Comparison of ENCODE assay signal across 8 mouse cellular contexts in genomic region chr2:104743160-104743559, GRCm38 (mm10). TPM values are rescaled to one million over a fixed set of nuclear protein-coding genes. Genes with fewer than 3 reads are reported as not detected.
DNase-seq lines count a peak whose midpoint lies in the region; ATAC-seq and TF ChIP-seq lines count a peak whose summit lies in the region.

No protein-coding gene starts in this region.

- peak overlapping the region; percentile 97 for H3K9ac ChIP-seq in MEL (ENCODE audit: control insufficient read depth, low read depth, low read length, poor library complexity, severe bottlenecking)
- no peak overlapping the region for H3K9ac ChIP-seq in embryonic facial prominence, embryonic 11.5 days (replicated peaks; ENCODE audit: low read length)
- H3K9ac ChIP-seq in hindbrain, postnatal 0 days (replicated peaks; ENCODE audit: low read length), result no peak overlapping the region
- H3K9ac ChIP-seq in liver, embryonic 15.5 days, result no peak overlapping the region

- peak overlapping the region; percentile 91 to 97 for H3K4me3 ChIP-seq in MEL (ENCODE audit: control insufficient read depth in 1 of 2, insufficient read depth in 1 of 2, low read depth in 2 of 2, low read length in 2 of 2)
- H3K4me3 ChIP-seq in embryonic facial prominence, embryonic 11.5 days (ENCODE audit: low read depth, low read length), result peak overlapping the region; percentile 70
- H3K4me3 ChIP-seq in hindbrain, postnatal 0 days (ENCODE audit: low read length), result peak overlapping the region; percentile 78
- H3K4me3 ChIP-seq in liver, embryonic 15.5 days (replicated peaks), result peak overlapping the region; percentile 63; the same call in 1 of the 2 replicates
- H3K4me3 ChIP-seq in small intestine, adult 2 months (ENCODE audit: low read depth, low read length), result peak overlapping the region; percentile 93

- TF ChIP-seq POLR2A in MEL (IDR thresholded peaks at IDR 0.05; ENCODE audit: control insufficient read depth in 1 of 2, insufficient read depth in 1 of 2, low read depth in 1 of 2, low read length in 2 of 2, poor library complexity in 1 of 2), result no peak
- TF ChIP-seq POLR2A in small intestine, adult 2 months (IDR thresholded peaks at IDR 0.05; ENCODE audit: low read depth, low read length), result no peak

- TF ChIP-seq EP300 in MEL (IDR thresholded peaks at IDR 0.05; ENCODE audit: low read depth in 1 of 2, low read length in 2 of 2), result no peak

- H3K27ac ChIP-seq in MEL (ENCODE audit: control insufficient read depth, low read depth, low read length), result no peak overlapping the region
- H3K27ac ChIP-seq in embryonic facial prominence, embryonic 11.5 days (replicated peaks; ENCODE audit: low read depth, low read length), result no peak overlapping the region
- H3K27ac ChIP-seq in hindbrain, postnatal 0 days, result no peak overlapping the region
- H3K27ac ChIP-seq in liver, embryonic 15.5 days (replicated peaks), result peak overlapping the region; percentile 64; the same call in 1 of the 2 replicates
- peak overlapping the region; percentile 97 for H3K27ac ChIP-seq in small intestine, adult 2 months (ENCODE audit: insufficient read depth, low read depth, low read length)

- peaks cover 0 to 7% of the 10 kb centered on the region in 2 experiments; a peak in 2 of 4 replicates for H3K36me3 ChIP-seq in MEL (ENCODE audit: control insufficient read depth in 1 of 2, insufficient read depth in 2 of 2, low read length in 2 of 2)
- H3K36me3 ChIP-seq in embryonic facial prominence, embryonic 11.5 days (replicated peaks; ENCODE audit: control insufficient read depth, insufficient read depth, low read depth, low read length), result no peaks in the 10 kb centered on the region
- no peaks in the 10 kb centered on the region for H3K36me3 ChIP-seq in hindbrain, postnatal 0 days (ENCODE audit: insufficient read depth, low read length)
- H3K36me3 ChIP-seq in liver, embryonic 15.5 days (replicated peaks), result no peaks in the 10 kb centered on the region
- H3K36me3 ChIP-seq in small intestine, adult 2 months (ENCODE audit: control insufficient read depth, insufficient read depth, low read length), result no peaks in the 10 kb centered on the region

- peak overlapping the region; percentile 98 for H3K4me2 ChIP-seq in embryonic facial prominence, embryonic 11.5 days (ENCODE audit: low read depth, low read length)
- H3K4me2 ChIP-seq in hindbrain, postnatal 0 days (ENCODE audit: low read depth, low read length), result peak overlapping the region; percentile 98
- peak overlapping the region; percentile 76 for H3K4me2 ChIP-seq in liver, embryonic 15.5 days

- WGBS in embryonic facial prominence, embryonic 11.5 days, result 8% methylated on average over 7 of the region's 7 CpGs
- WGBS in hindbrain, postnatal 0 days, result 14% methylated on average over 7 of the region's 7 CpGs
- 16% methylated on average over 7 of the region's 7 CpGs for WGBS in liver, embryonic 15.5 days (ENCODE audit: insufficient replicate concordance)
- 13% methylated on average over 7 of the region's 7 CpGs for WGBS in small intestine, adult 2 months

- TF ChIP-seq CTCF in MEL (IDR thresholded peaks at IDR 0.05 in 2 of 3, conservative IDR thresholded peaks at IDR 0.05 in 1 of 3; ENCODE audit: control insufficient read depth in 1 of 3, insufficient read depth in 1 of 3, low read depth in 2 of 3, low read length in 3 of 3, poor library complexity in 1 of 3, severe bottlenecking in 1 of 3), result no peak
- TF ChIP-seq CTCF in hindbrain, postnatal 0 days (IDR thresholded peaks at IDR 0.05; ENCODE audit: low read depth), result no peak
- no peak for TF ChIP-seq CTCF in small intestine, adult 2 months (IDR thresholded peaks at IDR 0.05; ENCODE audit: extremely low read depth, insufficient read length, insufficient replicate concordance, low read depth, low read length)

- ATAC-seq in embryonic facial prominence, embryonic 11.5 days (replicated peaks; ENCODE audit: insufficient number of reproducible peaks, low FRiP score, low TSS enrichment, low read depth), result no peak
- ATAC-seq in hindbrain, postnatal 0 days, result no peak
- ATAC-seq in liver, embryonic 15.5 days (ENCODE audit: insufficient read depth), result peak; percentile 59

- no peaks in the 10 kb centered on the region for H3K27me3 ChIP-seq in MEL (ENCODE audit: control insufficient read depth in 1 of 2, insufficient read depth in 2 of 2, low read length in 2 of 2)
- peaks cover 6% of the 10 kb centered on the region; the same call in 1 of the 2 replicates for H3K27me3 ChIP-seq in embryonic facial prominence, embryonic 11.5 days (ENCODE audit: control insufficient read depth, insufficient read depth, low read length)
- no peaks in the 10 kb centered on the region for H3K27me3 ChIP-seq in hindbrain, postnatal 0 days (ENCODE audit: insufficient read depth, low read length)
- H3K27me3 ChIP-seq in liver, embryonic 15.5 days, result peaks cover 45% of the 10 kb centered on the region
- H3K27me3 ChIP-seq in small intestine, adult 2 months (ENCODE audit: control insufficient read depth, insufficient read depth, low read length), result no peaks in the 10 kb centered on the region

- TF ChIP-seq RAD21 in MEL (IDR thresholded peaks at IDR 0.05; ENCODE audit: low read depth, low read length), result no peak

- no peak for DNase-seq in MEL (ENCODE audit: low read depth, low spot score)
- DNase-seq in embryonic facial prominence, embryonic 11.5 days (ENCODE audit: low spot score), result no peak
- no peak for DNase-seq in hindbrain, postnatal 0 days (ENCODE audit: low spot score)
- DNase-seq in T-cell, adult 2 months (ENCODE audit: low spot score), result no peak
- no peak for DNase-seq in spleen, postnatal 10 days (ENCODE audit: low spot score in 2 of 2)
- DNase-seq in right cerebral cortex, adult 18-20 months, result no peak

- H3K79me2 ChIP-seq in MEL (ENCODE audit: control insufficient read depth, insufficient read depth, low read length, poor library complexity), result peaks cover 4% of the 10 kb centered on the region; the same call in 1 of the 2 replicates

- peaks cover 0 to 8% of the 10 kb centered on the region in 2 experiments; a peak in 3 of 4 replicates for H3K4me1 ChIP-seq in MEL (ENCODE audit: control insufficient read depth in 1 of 2, insufficient read depth in 2 of 2, low read length in 2 of 2)
- no peaks in the 10 kb centered on the region for H3K4me1 ChIP-seq in embryonic facial prominence, embryonic 11.5 days (ENCODE audit: control insufficient read depth, insufficient read depth, low read length)
- H3K4me1 ChIP-seq in hindbrain, postnatal 0 days (ENCODE audit: insufficient read depth, low read length), result no peaks in the 10 kb centered on the region
- H3K4me1 ChIP-seq in liver, embryonic 15.5 days (replicated peaks), result 0 out of 2 replicates have a peak, but pooled peaks cover 3% of the 10 kb centered on the region
- H3K4me1 ChIP-seq in small intestine, adult 2 months (ENCODE audit: control insufficient read depth, insufficient read depth, insufficient read length, low read length), result peaks cover 3% of the 10 kb centered on the region; the same call in 1 of the 2 replicates

- H3K9me3 ChIP-seq in MEL (replicated peaks; ENCODE audit: insufficient read depth, low read length), result no peaks in the 10 kb centered on the region
- no peaks in the 10 kb centered on the region for H3K9me3 ChIP-seq in embryonic facial prominence, embryonic 11.5 days (replicated peaks; ENCODE audit: control insufficient read depth, low read length)
- no peaks in the 10 kb centered on the region for H3K9me3 ChIP-seq in hindbrain, postnatal 0 days (ENCODE audit: low read length)
- no peaks in the 10 kb centered on the region for H3K9me3 ChIP-seq in liver, embryonic 15.5 days (replicated peaks)

TF ChIP-seq in MEL, 35 proteins besides CTCF, POLR2A, EP300 and RAD21 (continues in another document):
- TF ChIP-seq USF1 (IDR thresholded peaks at IDR 0.05; ENCODE audit: low read depth, low read length) (no peak), MEF2A (IDR thresholded peaks at IDR 0.05; ENCODE audit: extremely low read depth, insufficient replicate concordance, low read depth, low read length, poor library complexity, severe bottlenecking) (no peak), MAX (IDR thresholded peaks at IDR 0.05; ENCODE audit: low read length) (no peak), GABPA (IDR thresholded peaks at IDR 0.05; ENCODE audit: low read depth, low read length) (no peak), NRF1 (IDR thresholded peaks at IDR 0.05; ENCODE audit: insufficient read depth, low read depth, low read length, poor library complexity, severe bottlenecking) (no peak), SMC3 (IDR thresholded peaks at IDR 0.05; ENCODE audit: low read depth, low read length) (no peak)

RNA-seq across cellular contexts. Expression of gene Depdc7, which starts 0.5 kb away (rescaled TPM):
- total RNA-seq in MEL (2012; rRNA removed), result 7.1 and 8.0 TPM in 2 replicates
- 1 to 10 TPM in 1 of 2 experiments, not detected in 1; 8.6 TPM for polyA plus RNA-seq in MEL (2012; ENCODE audit: insufficient read depth in 1 of 2, insufficient read length in 2 of 2, low read depth in 1 of 2, low replicate concordance in 2 of 2, missing spikeins in 1 of 2)
- 4.4 and 5.1 TPM in 2 replicates for polyA plus RNA-seq in embryonic facial prominence, embryonic 11.5 days (2014; fragmentation: Nextera tagmentation; extraction: Ambion mirVana)
- total RNA-seq in hindbrain, postnatal 0 days (2014; rRNA removed), result 1.3 and 1.8 TPM in 2 replicates
- 0.59 and 1.2 TPM in 2 replicates for polyA plus RNA-seq in hindbrain, postnatal 0 days (2015; fragmentation: Nextera tagmentation; extraction: Ambion mirVana)
- 12.7 and 13.0 TPM in 2 replicates for polyA plus RNA-seq in liver, embryonic 15.5 days (2015; fragmentation: Nextera tagmentation; extraction: Ambion mirVana)
- 3.5 and 15.7 TPM in 2 replicates for polyA plus RNA-seq in small intestine, adult 2 months (2012; rRNA removed)

RNA-seq across cellular contexts. Expression of gene Pin1rt1, which starts 27.0 kb away (rescaled TPM):
- not detected in 2 replicates for total RNA-seq in MEL (2012; rRNA removed)
- polyA plus RNA-seq in MEL (2012; ENCODE audit: insufficient read depth in 1 of 2, insufficient read length in 2 of 2, low read depth in 1 of 2, low replicate concordance in 2 of 2, missing spikeins in 1 of 2), result under 1 TPM in 1 of 2 experiments, not detected in 1; 0.07 TPM
- polyA plus RNA-seq in embryonic facial prominence, embryonic 11.5 days (2014; fragmentation: Nextera tagmentation; extraction: Ambion mirVana), result 0.18 TPM in 1 of 2 replicates, not detected in the other
- not detected in 2 replicates for total RNA-seq in hindbrain, postnatal 0 days (2014; rRNA removed)
- not detected in 2 replicates for polyA plus RNA-seq in hindbrain, postnatal 0 days (2015; fragmentation: Nextera tagmentation; extraction: Ambion mirVana)
- polyA plus RNA-seq in liver, embryonic 15.5 days (2015; fragmentation: Nextera tagmentation; extraction: Ambion mirVana), result not detected in 2 replicates
- not detected in 2 replicates for polyA plus RNA-seq in small intestine, adult 2 months (2012; rRNA removed)

RNA-seq across cellular contexts. Expression of gene Tcp11l1, which starts 31.2 kb away (rescaled TPM):
- 26.7 and 28.6 TPM in 2 replicates for total RNA-seq in MEL (2012; rRNA removed)
- polyA plus RNA-seq in MEL (2012; ENCODE audit: insufficient read depth in 1 of 2, insufficient read length in 2 of 2, low read depth in 1 of 2, low replicate concordance in 2 of 2, missing spikeins in 1 of 2), result 10 to 100 TPM in 1 of 2 experiments, not detected in 1; 22.1 TPM
- polyA plus RNA-seq in embryonic facial prominence, embryonic 11.5 days (2014; fragmentation: Nextera tagmentation; extraction: Ambion mirVana), result 62.5 and 63.1 TPM in 2 replicates
- 27.0 and 46.5 TPM in 2 replicates for total RNA-seq in hindbrain, postnatal 0 days (2014; rRNA removed)
- 64.2 and 69.6 TPM in 2 replicates for polyA plus RNA-seq in hindbrain, postnatal 0 days (2015; fragmentation: Nextera tagmentation; extraction: Ambion mirVana)
- 4.9 and 5.1 TPM in 2 replicates for polyA plus RNA-seq in liver, embryonic 15.5 days (2015; fragmentation: Nextera tagmentation; extraction: Ambion mirVana)
- 1.9 and 2.4 TPM in 2 replicates for polyA plus RNA-seq in small intestine, adult 2 months (2012; rRNA removed)

Comparison
In these comparisons a context has a peak if more than half of its experiments do, and no peak if none do; other contexts are left out.
1. H3K27ac ChIP-seq: peak in liver, embryonic 15.5 days (single experiment) and small intestine, adult 2 months (single experiment); none in MEL (single experiment), embryonic facial prominence, embryonic 11.5 days (single experiment) and hindbrain, postnatal 0 days (single experiment).
2. Peak in every context shown above with its lines, with median percentiles within 50 percentile points of each other: H3K4me3 ChIP-seq and H3K4me2 ChIP-seq.